Mouse (Mus musculus) kidney, adult 2 months (tissue): ENCODE data around the gene Sowahb.

ENCODE experiments used
- CTCF ChIP-seq: fragments of 200-500 bp; conservative IDR thresholded peaks from 2 replicates; pipeline ENCODE4 v1.5.1; 2011; ENCODE audit warnings: low read depth, mild to moderate bottlenecking, control low read depth, low read length, moderate library complexity, mixed read lengths; ENCODE audit not compliant: insufficient read depth, insufficient read length
- POLR2A ChIP-seq: fragments of 200-500 bp; IDR thresholded peaks from one replicate; pipeline ENCODE4 v1.6.1; 2011; ENCODE audit warnings: low read depth, low read length, control low read depth

DNA sequence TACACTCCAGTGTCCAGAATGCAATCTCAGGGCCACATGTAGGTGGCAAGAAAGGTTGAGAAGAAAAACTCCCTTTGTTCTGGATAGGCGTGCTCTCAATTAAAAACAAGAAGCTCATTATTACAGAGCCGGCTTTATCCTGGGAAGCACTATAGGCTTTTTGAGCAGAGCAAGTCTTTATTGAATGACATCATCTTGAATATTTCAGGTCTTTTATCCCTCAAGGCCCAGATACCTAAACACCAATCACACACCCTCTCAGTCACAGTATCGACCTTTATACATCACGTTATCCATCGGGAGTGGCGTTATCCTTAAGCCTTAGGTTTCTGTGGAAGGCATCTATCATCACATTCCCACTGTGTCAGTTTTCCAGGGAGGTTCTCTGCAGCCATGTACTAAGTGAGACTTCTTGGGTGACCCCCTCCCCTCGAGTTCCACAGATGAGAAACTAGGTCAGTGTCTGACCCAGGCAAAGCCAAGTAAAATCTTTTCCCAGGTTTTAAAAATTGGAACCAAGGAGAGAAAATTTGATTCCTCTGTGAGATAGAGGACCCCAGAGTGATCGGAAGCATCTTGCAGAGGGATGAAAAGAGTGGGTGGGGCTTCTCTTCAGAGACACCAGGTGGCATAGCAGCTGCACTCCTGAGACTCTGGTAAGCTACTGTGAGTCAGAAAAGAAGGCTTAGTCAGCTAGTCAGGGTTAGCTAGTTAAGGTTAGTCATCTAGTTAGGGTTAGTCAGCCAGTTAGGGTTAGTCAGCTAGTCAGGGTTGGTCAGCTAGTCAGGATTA, 9.0 kb upstream of the Sowahb start:
- TF ChIP-seq CTCF (peak; percentile 17; the same call in 1 of the 2 replicates), POLR2A (no peak)
